Mouse (Mus musculus): ENCODE measurements around the gene Otulinl. TPM values are rescaled to one million over a fixed set of nuclear protein-coding genes. Genes with fewer than 3 reads are reported as not detected.
A peak's percentile ranks its signal among the peaks of the same experiment; 100 is the strongest.

Otulinl gene
- polyA plus RNA-seq, 1 experiment from 2014 or later: 9.1 TPM

DNA sequence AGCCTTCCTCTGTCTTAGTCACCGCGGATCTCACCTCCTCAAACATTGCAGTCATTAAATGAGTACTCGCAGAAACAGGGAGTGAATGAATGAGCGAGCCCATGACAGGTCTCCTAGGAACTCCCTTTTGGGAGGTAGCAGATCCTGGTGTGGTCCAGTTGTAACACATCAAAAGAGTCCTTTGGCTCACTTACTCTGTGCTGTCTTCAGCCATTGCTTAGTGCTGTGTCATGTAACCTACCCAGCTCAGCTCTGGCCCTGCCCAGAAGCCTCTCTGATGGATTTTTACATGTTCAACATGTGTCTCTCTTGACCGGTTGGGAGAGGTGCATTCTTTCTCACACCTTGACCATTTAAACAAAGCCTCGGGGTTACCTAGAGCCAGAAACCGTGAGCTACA is 9.8 kb upstream of the Otulinl start:
- ATAC-seq (ENCODE audit: insufficient number of reproducible peaks, low FRiP score, low TSS enrichment, low read depth) (no peak), DNase-seq (ENCODE audit: low spot score) (no peak)
- H3K4me3 ChIP-seq (ENCODE audit: low read depth, low read length): no peak overlapping the region
- H3K27me3 ChIP-seq (ENCODE audit: control insufficient read depth, insufficient read depth, low read length): no peaks in the 10 kb centered on the region
- no peak overlapping the region for H3K27ac ChIP-seq (replicated peaks; ENCODE audit: low read depth, low read length)
- H3K9ac ChIP-seq (ENCODE audit: low read length): no peak overlapping the region
- no peaks in the 10 kb centered on the region for H3K9me3 ChIP-seq (ENCODE audit: control insufficient read depth, low read length)
- WGBS: 87% methylated on average over 7 of the region's 7 CpGs
- no peaks in the 10 kb centered on the region for H3K4me1 ChIP-seq (ENCODE audit: control insufficient read depth, insufficient read depth, low read length)
- no peaks in the 10 kb centered on the region for H3K36me3 ChIP-seq (ENCODE audit: control insufficient read depth, insufficient read depth, low read length)
- H3K4me2 ChIP-seq (ENCODE audit: low read depth, severe bottlenecking): no peak overlapping the region

DNA sequence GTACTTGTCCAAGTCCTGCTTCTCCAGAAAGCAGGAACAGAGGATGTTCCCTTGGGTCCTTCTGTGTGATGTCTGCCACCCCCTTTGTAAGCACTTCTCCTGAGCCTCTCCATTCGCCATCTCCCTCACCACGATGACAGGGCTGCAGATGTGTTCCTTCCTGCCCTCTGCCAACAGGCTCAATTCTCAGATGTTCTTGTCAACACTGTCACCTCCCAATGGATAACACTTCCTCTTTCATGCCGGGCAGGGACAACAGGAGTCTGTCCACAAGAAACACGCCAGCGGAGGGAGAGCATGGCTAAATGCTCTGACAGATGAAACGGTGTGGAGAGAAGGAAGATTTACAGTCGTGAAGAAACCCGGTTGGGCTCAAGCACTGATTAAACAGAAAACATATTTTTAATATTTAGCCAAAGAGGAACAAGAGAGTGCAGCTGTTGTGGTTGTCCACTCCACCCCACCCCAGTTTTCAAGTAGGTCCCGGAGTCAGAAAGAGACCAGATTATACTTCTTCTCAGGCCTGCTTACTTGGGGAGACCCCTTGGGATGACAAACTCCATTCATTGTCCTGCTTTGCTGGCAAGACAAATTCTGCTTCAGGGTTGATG is 6.8 kb upstream of the Otulinl start:
- WGBS: 79% methylated on average over 9 of the region's 9 CpGs
- ATAC-seq (ENCODE audit: insufficient number of reproducible peaks, low FRiP score, low TSS enrichment, low read depth): no peak
- Histone ChIP-seq H3K4me2 (ENCODE audit: low read depth, severe bottlenecking) (no peak overlapping the region), H3K4me1 (ENCODE audit: control insufficient read depth, insufficient read depth, low read length) (no peaks in the 10 kb centered on the region), H3K27ac (replicated peaks; ENCODE audit: low read depth, low read length) (no peak overlapping the region), H3K9me3 (ENCODE audit: control insufficient read depth, low read length) (no peaks in the 10 kb centered on the region), H3K27me3 (ENCODE audit: control insufficient read depth, insufficient read depth, low read length) (no peaks in the 10 kb centered on the region), H3K4me3 (ENCODE audit: low read depth, low read length) (no peak overlapping the region), H3K9ac (ENCODE audit: low read length) (no peak overlapping the region), H3K36me3 (ENCODE audit: control insufficient read depth, insufficient read depth, low read length) (no peaks in the 10 kb centered on the region)
- DNase-seq (ENCODE audit: low spot score): no peak

DNA sequence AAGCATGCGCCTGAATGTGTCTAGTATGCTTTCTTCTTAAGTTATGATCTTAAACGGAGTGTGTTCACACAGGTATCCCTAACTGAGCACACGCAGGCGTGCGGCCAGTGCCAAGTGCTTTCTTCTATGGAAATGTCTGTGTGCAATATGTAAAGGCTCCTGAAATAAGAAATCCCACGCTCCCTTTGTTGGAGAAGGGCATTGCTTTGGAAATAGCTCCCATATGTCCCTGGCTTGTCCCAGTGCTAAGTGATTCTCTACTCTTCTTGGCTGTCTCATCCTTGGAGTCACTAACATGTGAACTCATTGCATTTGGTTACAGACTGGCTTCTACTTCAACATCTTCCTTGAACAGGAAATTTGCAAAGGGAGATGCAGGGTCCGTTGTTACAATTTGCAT is 3.4 kb upstream of the Otulinl start:
- no peak overlapping the region for H3K27ac ChIP-seq (replicated peaks; ENCODE audit: low read depth, low read length)
- H3K9ac ChIP-seq (ENCODE audit: low read length): no peak overlapping the region
- H3K4me3 ChIP-seq (ENCODE audit: low read depth, low read length): no peak overlapping the region
- no peaks in the 10 kb centered on the region for H3K9me3 ChIP-seq (ENCODE audit: control insufficient read depth, low read length)
- DNase-seq (ENCODE audit: low spot score) (no peak), ATAC-seq (ENCODE audit: insufficient number of reproducible peaks, low FRiP score, low TSS enrichment, low read depth) (no peak)
- WGBS: 89% methylated on average over 7 of the region's 7 CpGs
- H3K4me1 ChIP-seq (ENCODE audit: control insufficient read depth, insufficient read depth, low read length): 0 out of 2 replicates have a peak, but pooled peaks cover 3% of the 10 kb centered on the region
- no peaks in the 10 kb centered on the region for H3K27me3 ChIP-seq (ENCODE audit: control insufficient read depth, insufficient read depth, low read length)
- H3K4me2 ChIP-seq (ENCODE audit: low read depth, severe bottlenecking): no peak overlapping the region
- no peaks in the 10 kb centered on the region for H3K36me3 ChIP-seq (ENCODE audit: control insufficient read depth, insufficient read depth, low read length)

DNA sequence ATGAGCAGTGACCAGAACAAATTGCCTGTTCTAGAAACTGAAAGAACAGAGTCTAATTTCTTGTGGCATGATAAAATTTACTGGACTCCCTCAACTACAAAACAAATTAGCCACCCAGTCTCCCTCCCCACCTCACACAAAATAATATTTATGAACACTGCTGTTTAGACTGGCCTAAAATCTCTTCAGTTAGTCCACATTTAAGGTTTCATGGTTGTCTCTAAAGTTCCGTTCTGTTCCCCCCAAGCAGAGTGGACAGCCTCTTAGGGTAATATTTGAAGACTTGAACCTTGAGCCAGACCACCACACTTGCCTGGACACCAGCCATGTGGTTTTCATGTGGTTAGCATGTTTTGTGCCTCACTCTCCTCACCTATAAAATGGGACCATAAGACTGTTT is 1.8 kb upstream of the Otulinl start:
- Histone ChIP-seq H3K4me2 (ENCODE audit: low read depth, severe bottlenecking) (no peak overlapping the region), H3K36me3 (ENCODE audit: control insufficient read depth, insufficient read depth, low read length) (no peaks in the 10 kb centered on the region), H3K27ac (replicated peaks; ENCODE audit: low read depth, low read length) (no peak overlapping the region), H3K27me3 (ENCODE audit: control insufficient read depth, insufficient read depth, low read length) (no peaks in the 10 kb centered on the region), H3K4me3 (ENCODE audit: low read depth, low read length) (no peak overlapping the region), H3K4me1 (ENCODE audit: control insufficient read depth, insufficient read depth, low read length) (0 out of 2 replicates have a peak, but pooled peaks cover 3% of the 10 kb centered on the region), H3K9me3 (ENCODE audit: control insufficient read depth, low read length) (no peaks in the 10 kb centered on the region), H3K9ac (ENCODE audit: low read length) (no peak overlapping the region)
- 84% methylated on average over 1 of the region's 1 CpGs for WGBS
- DNase-seq (ENCODE audit: low spot score) (no peak), ATAC-seq (ENCODE audit: insufficient number of reproducible peaks, low FRiP score, low TSS enrichment, low read depth) (no peak)

DNA sequence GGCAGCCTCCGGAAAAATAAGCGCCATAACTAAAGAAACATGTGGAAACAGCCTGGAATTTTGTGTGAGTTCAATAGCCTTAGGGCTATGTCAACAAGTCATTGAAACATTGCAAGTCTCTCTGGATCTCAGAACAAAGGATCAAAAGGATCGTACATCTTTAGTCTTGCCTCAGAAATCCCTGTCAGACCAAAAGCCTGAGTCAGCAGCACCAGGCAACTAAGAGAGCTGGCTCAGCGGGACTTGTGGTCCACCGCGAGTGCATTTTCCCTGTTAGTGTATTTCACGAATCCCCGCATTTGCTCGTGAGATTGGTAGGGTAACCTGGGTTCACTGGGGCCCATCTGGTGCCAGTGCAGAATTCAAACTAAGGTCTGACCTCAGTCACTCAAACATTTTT is 1.2 kb upstream of the Otulinl start:
- 0 out of 2 replicates have a peak, but pooled peaks cover 3% of the 10 kb centered on the region for H3K4me1 ChIP-seq (ENCODE audit: control insufficient read depth, insufficient read depth, low read length)
- H3K27me3 ChIP-seq (ENCODE audit: control insufficient read depth, insufficient read depth, low read length): no peaks in the 10 kb centered on the region
- ATAC-seq (ENCODE audit: insufficient number of reproducible peaks, low FRiP score, low TSS enrichment, low read depth) (no peak), DNase-seq (ENCODE audit: low spot score) (no peak)
- no peak overlapping the region for H3K4me3 ChIP-seq (ENCODE audit: low read depth, low read length)
- H3K4me2 ChIP-seq (ENCODE audit: low read depth, severe bottlenecking): no peak overlapping the region
- no peak overlapping the region for H3K9ac ChIP-seq (ENCODE audit: low read length)
- no peak overlapping the region for H3K27ac ChIP-seq (replicated peaks; ENCODE audit: low read depth, low read length)
- no peaks in the 10 kb centered on the region for H3K36me3 ChIP-seq (ENCODE audit: control insufficient read depth, insufficient read depth, low read length)
- H3K9me3 ChIP-seq (ENCODE audit: control insufficient read depth, low read length): no peaks in the 10 kb centered on the region
- WGBS: 59% methylated on average over 9 of the region's 9 CpGs

DNA sequence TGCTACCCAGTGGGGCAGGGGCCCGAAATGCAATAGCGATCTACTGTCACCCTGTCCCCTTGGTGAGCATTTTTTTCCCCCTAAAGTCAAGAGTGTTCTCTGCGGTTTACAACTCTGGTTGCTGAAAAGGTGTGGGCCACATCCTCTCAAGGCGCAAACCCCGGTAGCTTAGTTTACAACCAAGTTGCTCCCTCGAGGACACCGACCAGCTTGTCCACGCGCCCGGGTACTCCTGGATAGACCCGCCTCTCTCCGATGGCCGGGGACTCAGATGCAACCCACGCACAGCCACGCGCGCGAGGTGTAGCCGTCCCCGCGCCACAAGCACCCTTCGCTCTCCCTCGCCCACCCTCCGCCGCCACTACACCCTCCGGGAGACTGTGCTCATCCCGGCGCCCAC is 382 bp downstream of the Otulinl start:
- Histone ChIP-seq H3K4me2 (ENCODE audit: low read depth, severe bottlenecking) (peak overlapping the region; percentile 94), H3K4me3 (ENCODE audit: low read depth, low read length) (peak overlapping the region; percentile 62), H3K4me1 (ENCODE audit: control insufficient read depth, insufficient read depth, low read length) (0 out of 2 replicates have a peak, but pooled peaks cover 3% of the 10 kb centered on the region), H3K27me3 (ENCODE audit: control insufficient read depth, insufficient read depth, low read length) (no peaks in the 10 kb centered on the region), H3K9ac (ENCODE audit: low read length) (peak overlapping the region; percentile 68), H3K27ac (replicated peaks; ENCODE audit: low read depth, low read length) (no peak overlapping the region), H3K36me3 (ENCODE audit: control insufficient read depth, insufficient read depth, low read length) (no peaks in the 10 kb centered on the region), H3K9me3 (ENCODE audit: control insufficient read depth, low read length) (no peaks in the 10 kb centered on the region)
- 2% methylated on average over 28 of the region's 28 CpGs for WGBS
- ATAC-seq (ENCODE audit: insufficient number of reproducible peaks, low FRiP score, low TSS enrichment, low read depth): peak; percentile 13; the same call in 1 of the 2 replicates
- no peak for DNase-seq (ENCODE audit: low spot score)

DNA sequence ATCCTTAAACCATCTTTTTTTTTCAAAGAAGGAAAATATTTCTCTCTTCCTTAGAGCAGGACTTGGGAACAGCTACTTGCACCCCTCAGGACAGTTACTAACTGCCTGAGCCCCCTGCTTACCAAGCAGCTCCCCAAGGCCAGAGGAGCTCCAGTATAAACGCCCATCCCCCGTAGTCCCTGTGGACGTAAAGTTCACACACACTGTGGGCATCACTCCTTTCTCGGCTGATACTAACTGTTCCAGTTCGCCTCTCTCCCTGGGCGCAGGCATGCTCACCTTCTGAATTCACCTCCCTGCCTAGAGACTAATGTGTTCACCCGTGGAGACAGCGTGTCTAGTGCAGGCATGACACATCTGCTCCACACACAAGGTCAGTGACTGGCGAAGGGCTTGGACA is 2.9 kb downstream of the Otulinl start:
- Histone ChIP-seq H3K4me1 (ENCODE audit: control insufficient read depth, insufficient read depth, low read length) (0 out of 2 replicates have a peak, but pooled peaks cover 3% of the 10 kb centered on the region), H3K27me3 (ENCODE audit: control insufficient read depth, insufficient read depth, low read length) (no peaks in the 10 kb centered on the region), H3K36me3 (ENCODE audit: control insufficient read depth, insufficient read depth, low read length) (no peaks in the 10 kb centered on the region), H3K9ac (ENCODE audit: low read length) (no peak overlapping the region), H3K9me3 (ENCODE audit: control insufficient read depth, low read length) (no peaks in the 10 kb centered on the region), H3K4me3 (ENCODE audit: low read depth, low read length) (no peak overlapping the region), H3K4me2 (ENCODE audit: low read depth, severe bottlenecking) (no peak overlapping the region), H3K27ac (replicated peaks; ENCODE audit: low read depth, low read length) (no peak overlapping the region)
- 80% methylated on average over 9 of the region's 9 CpGs for WGBS
- DNase-seq (ENCODE audit: low spot score): no peak
- ATAC-seq (ENCODE audit: insufficient number of reproducible peaks, low FRiP score, low TSS enrichment, low read depth): no peak

DNA sequence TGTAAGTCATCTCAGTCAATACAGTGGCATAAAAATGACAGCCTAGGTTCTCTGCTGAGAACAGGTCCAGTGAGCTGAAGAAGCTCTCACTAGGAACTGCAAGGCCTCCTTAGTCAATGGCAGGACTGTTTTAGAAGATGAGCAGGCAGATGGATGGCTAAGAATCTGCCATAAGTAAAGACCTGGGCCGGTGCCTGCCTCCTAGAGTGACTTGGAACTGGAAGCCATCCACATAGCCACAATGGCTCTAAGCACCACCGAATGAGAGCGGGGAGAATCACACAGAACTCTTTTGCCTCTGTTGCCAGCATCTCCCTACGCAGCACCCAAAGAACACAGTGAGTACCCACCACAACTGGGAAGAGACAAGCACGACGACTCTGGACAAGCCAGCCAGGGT is 3.6 kb downstream of the Otulinl start:
- Histone ChIP-seq H3K9ac (ENCODE audit: low read length) (no peak overlapping the region), H3K36me3 (ENCODE audit: control insufficient read depth, insufficient read depth, low read length) (no peaks in the 10 kb centered on the region), H3K4me3 (ENCODE audit: low read depth, low read length) (no peak overlapping the region), H3K4me1 (ENCODE audit: control insufficient read depth, insufficient read depth, low read length) (0 out of 2 replicates have a peak, but pooled peaks cover 3% of the 10 kb centered on the region), H3K9me3 (ENCODE audit: control insufficient read depth, low read length) (no peaks in the 10 kb centered on the region), H3K27ac (replicated peaks; ENCODE audit: low read depth, low read length) (no peak overlapping the region), H3K4me2 (ENCODE audit: low read depth, severe bottlenecking) (no peak overlapping the region), H3K27me3 (ENCODE audit: control insufficient read depth, insufficient read depth, low read length) (no peaks in the 10 kb centered on the region)
- DNase-seq (ENCODE audit: low spot score): no peak
- no peak for ATAC-seq (ENCODE audit: insufficient number of reproducible peaks, low FRiP score, low TSS enrichment, low read depth)
- 91% methylated on average over 6 of the region's 6 CpGs for WGBS

DNA sequence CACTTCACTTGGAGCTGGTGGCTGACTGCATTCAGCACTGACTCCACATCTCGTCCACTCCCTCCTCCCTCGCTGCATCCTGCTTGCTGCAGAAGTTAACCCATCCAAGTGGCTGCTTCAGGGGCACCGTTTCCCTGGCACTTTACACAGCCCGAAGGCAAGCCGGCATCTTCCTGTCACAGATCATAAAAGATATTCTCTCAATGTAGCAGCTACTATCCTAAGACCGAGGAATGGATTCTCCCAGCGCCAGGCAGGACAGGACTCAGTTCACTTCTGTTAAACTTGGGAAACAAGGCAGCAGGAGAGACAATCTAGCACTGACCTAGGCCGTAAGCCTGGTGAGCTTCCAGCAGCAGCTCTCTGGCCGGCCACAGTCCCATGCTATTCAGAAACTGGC is 5.2 kb downstream of the Otulinl start:
- Histone ChIP-seq H3K4me2 (ENCODE audit: low read depth, severe bottlenecking) (no peak overlapping the region), H3K4me3 (ENCODE audit: low read depth, low read length) (no peak overlapping the region), H3K36me3 (ENCODE audit: control insufficient read depth, insufficient read depth, low read length) (no peaks in the 10 kb centered on the region), H3K27me3 (ENCODE audit: control insufficient read depth, insufficient read depth, low read length) (no peaks in the 10 kb centered on the region), H3K9me3 (ENCODE audit: control insufficient read depth, low read length) (no peaks in the 10 kb centered on the region), H3K9ac (ENCODE audit: low read length) (no peak overlapping the region), H3K27ac (replicated peaks; ENCODE audit: low read depth, low read length) (no peak overlapping the region), H3K4me1 (ENCODE audit: control insufficient read depth, insufficient read depth, low read length) (0 out of 2 replicates have a peak, but pooled peaks cover 3% of the 10 kb centered on the region)
- WGBS: 65% methylated on average over 9 of the region's 9 CpGs
- ATAC-seq (ENCODE audit: insufficient number of reproducible peaks, low FRiP score, low TSS enrichment, low read depth) (no peak), DNase-seq (ENCODE audit: low spot score) (no peak)

Data from limb, embryonic 11.5 days (tissue).